Mouse (Mus musculus) thymus, adult 2 months (tissue): Measurements from ENCODE around the gene Macrod2. TPM values are rescaled to one million over a fixed set of nuclear protein-coding genes. Genes with fewer than 3 reads are reported as not detected.

ENCODE experiments used
- DNase-seq: peaks from one replicate; pipeline ENCODE4 v3.0.0; 2021
- H3K27ac ChIP-seq: fragments of 200-500 bp; 2 replicates; pipeline ENCODE4 v1.5.1; 2012; ENCODE audit warnings: low read length, control low read depth; ENCODE audit not compliant: control insufficient read depth, insufficient read depth
- H3K27me3 ChIP-seq: fragments of 200-500 bp; 2 replicates; pipeline ENCODE4 v1.6.1; 2012; ENCODE audit warnings: mild to moderate bottlenecking, low read length, moderate library complexity, mixed read lengths; ENCODE audit not compliant: control insufficient read depth, insufficient read depth
- H3K36me3 ChIP-seq: fragments of 200-500 bp; 2 replicates; pipeline ENCODE4 v1.6.1; 2012; ENCODE audit warnings: mild to moderate bottlenecking, low read length, moderate library complexity; ENCODE audit not compliant: control insufficient read depth, insufficient read depth
- H3K4me1 ChIP-seq: fragments of 200-500 bp; replicated peaks from 2 replicates; pipeline ENCODE4 v1.6.1; 2012; ENCODE audit warnings: low read length; ENCODE audit not compliant: control insufficient read depth, insufficient read depth
- H3K4me3 ChIP-seq: fragments of 200-500 bp; 2 replicates; pipeline ENCODE4 v1.5.1; 2012; ENCODE audit warnings: mild to moderate bottlenecking, low read length, control low read depth, moderate library complexity; ENCODE audit not compliant: control insufficient read depth, insufficient read depth
- CTCF ChIP-seq: fragments of 200-500 bp; IDR thresholded peaks from 2 replicates; pipeline ENCODE4 v1.5.1; 2012; ENCODE audit warnings: mild to moderate bottlenecking, control low read depth, low read length, moderate library complexity, borderline replicate concordance; ENCODE audit not compliant: control insufficient read depth, poor library complexity, insufficient read depth; ENCODE audit errors: extremely low read depth
- POLR2A ChIP-seq: fragments of 200-500 bp; IDR thresholded peaks from 2 replicates; pipeline ENCODE4 v1.6.1; 2012; ENCODE audit warnings: mild to moderate bottlenecking, low read length, control low read depth, moderate library complexity; ENCODE audit not compliant: control insufficient read depth, poor library complexity, insufficient read depth; ENCODE audit errors: extremely low read depth
- WGBS: fragments of 180-500 bp; shearing (Covaris S2); methylation state at CpG from one replicate; pipeline ENCODE4 v1.1.7; 2018; 5-methylcytosine and 5-hydroxymethylcytosine counted together
- polyA plus RNA-seq: library from polyadenylated mRNA; depleted of rRNA; stranded (reverse); fragments of >200 nt; gene quantifications from 2 replicates; pipeline ENCODE4 v1.2.3, GENCODE M21; 2012

The Macrod2 gene
- polyA plus RNA-seq, 1 experiment: 2.3 TPM

- no peak overlapping the region for H3K4me3 ChIP-seq
- H3K27me3 ChIP-seq: no peaks in the 10 kb centered on the region
- no peak for DNase-seq
- no peak for TF ChIP-seq CTCF
- no peak for TF ChIP-seq POLR2A
- H3K27ac ChIP-seq: no peak overlapping the region
- no peaks in the 10 kb centered on the region for H3K36me3 ChIP-seq
- 77% methylated on average over 2 of the region's 2 CpGs for WGBS
- no peaks in the 10 kb centered on the region for H3K4me1 ChIP-seq
Observed at GRCm38 (mm10) chr2:140549286-140549685, 154.2 kb downstream of the Macrod2 start.

- 86% methylated on average over 2 of the region's 2 CpGs for WGBS
- DNase-seq: no peak
- TF ChIP-seq POLR2A (no peak), CTCF (no peak)
- no peaks in the 10 kb centered on the region for H3K36me3 ChIP-seq
- H3K4me1 ChIP-seq: no peaks in the 10 kb centered on the region
- no peak overlapping the region for H3K27ac ChIP-seq
- H3K4me3 ChIP-seq: no peak overlapping the region
- no peaks in the 10 kb centered on the region for H3K27me3 ChIP-seq
Observed at GRCm38 (mm10) chr2:140561426-140561825, 166.3 kb downstream of the Macrod2 start.

- WGBS: 90% methylated on average over 6 of the region's 6 CpGs
- Histone ChIP-seq H3K27me3 (no peaks in the 10 kb centered on the region), H3K36me3 (no peaks in the 10 kb centered on the region), H3K4me3 (no peak overlapping the region), H3K27ac (no peak overlapping the region), H3K4me1 (no peaks in the 10 kb centered on the region)
- no peak for DNase-seq
- TF ChIP-seq POLR2A (no peak), CTCF (no peak)
Observed at GRCm38 (mm10) chr2:140570874-140571273, 175.8 kb downstream of the Macrod2 start.

- H3K27me3 ChIP-seq: no peaks in the 10 kb centered on the region
- WGBS: 77% methylated on average over 3 of the region's 3 CpGs
- no peak for TF ChIP-seq CTCF
- TF ChIP-seq POLR2A: no peak
- no peaks in the 10 kb centered on the region for H3K4me1 ChIP-seq
- no peak for DNase-seq
- no peak overlapping the region for H3K27ac ChIP-seq
- H3K36me3 ChIP-seq: no peaks in the 10 kb centered on the region
- no peak overlapping the region for H3K4me3 ChIP-seq
Observed at GRCm38 (mm10) chr2:140592537-140593261, 197.6 kb downstream of the Macrod2 start.

GRCm38 (mm10) chr2:140596906-140597305 lies 201.8 kb downstream of the Macrod2 start:
- Histone ChIP-seq H3K27ac (no peak overlapping the region), H3K4me1 (no peaks in the 10 kb centered on the region), H3K27me3 (no peaks in the 10 kb centered on the region), H3K4me3 (no peak overlapping the region), H3K36me3 (no peaks in the 10 kb centered on the region)
- TF ChIP-seq CTCF (no peak), POLR2A (no peak)
- DNase-seq: no peak
- 98% methylated on average over 2 of the region's 2 CpGs for WGBS

- H3K27ac ChIP-seq: no peak overlapping the region
- DNase-seq: no peak
- H3K27me3 ChIP-seq: no peaks in the 10 kb centered on the region
- H3K36me3 ChIP-seq: no peaks in the 10 kb centered on the region
- H3K4me3 ChIP-seq: no peak overlapping the region
- H3K4me1 ChIP-seq: no peaks in the 10 kb centered on the region
- TF ChIP-seq POLR2A (no peak), CTCF (no peak)
- WGBS: 100% methylated on average over 2 of the region's 2 CpGs
Observed at GRCm38 (mm10) chr2:140615451-140615850, 220.3 kb downstream of the Macrod2 start.

GRCm38 (mm10) chr2:140621730-140622337 lies 226.7 kb downstream of the Macrod2 start:
- no peak for DNase-seq
- Histone ChIP-seq H3K36me3 (no peaks in the 10 kb centered on the region), H3K27me3 (no peaks in the 10 kb centered on the region), H3K27ac (no peak overlapping the region), H3K4me3 (no peak overlapping the region), H3K4me1 (no peaks in the 10 kb centered on the region)
- TF ChIP-seq POLR2A: no peak
- no peak for TF ChIP-seq CTCF
- WGBS: 82% methylated on average over 2 of the region's 2 CpGs
